Mouse (Mus musculus): ENCODE measurements at regions not wholly inside any gene's neighbourhood (a gene's known extent, or its start where the extent isn't known, plus 50 kb on each side); places are given as distances from the start of the nearest gene placed in this dataset.

- peak; percentile 39 for DNase-seq (ENCODE audit: low spot score)
These were observed 56.9 kb upstream of the E2f3 start for GRCm38 (mm10) chr13:30042689-30043320.

GRCm38 (mm10) chr13:30041501-30042295 lies 55.8 kb upstream of the E2f3 start:
- no peak for DNase-seq (ENCODE audit: low spot score)

GRCm38 (mm10) chr13:30040288-30040687 lies 54.4 kb upstream of the E2f3 start:
- no peak for DNase-seq (ENCODE audit: low spot score)

GRCm38 (mm10) chr13:30039791-30040190 lies 53.9 kb upstream of the E2f3 start:
- DNase-seq (ENCODE audit: low spot score): no peak

GRCm38 (mm10) chr13:30036561-30036960 lies 50.7 kb upstream of the E2f3 start:
- no peak for DNase-seq (ENCODE audit: low spot score)

GRCm38 (mm10) chr13:30036071-30036470 lies 50.2 kb upstream of the E2f3 start:
- no peak for DNase-seq (ENCODE audit: low spot score)

Measured in T-cell, adult 2 months (primary cell).